Mouse (Mus musculus) embryo, embryonic 10.5 days (tissue): ENCODE results near the gene Gtf2ird1.
A peak's percentile ranks its signal among the peaks of the same experiment; 100 is the strongest.
"Not testable (repeated sequence)": the region's sequence is repeated elsewhere in the genome, so short reads cannot be mapped to it uniquely, and the experiment has no call there.

Experiments
- DNase-seq: peaks from one replicate; pipeline ENCODE4 v3.0.0-alpha.2; 2015; ENCODE audit warnings: low spot score

The Gtf2ird1 gene

GRCm38 (mm10) chr5:134456503-134456962 is at the start of gene Gtf2ird1:
Gtf2ird1 (minus strand) TSS chr5:134456716.
- DNase-seq = peak; percentile 83

DNA sequence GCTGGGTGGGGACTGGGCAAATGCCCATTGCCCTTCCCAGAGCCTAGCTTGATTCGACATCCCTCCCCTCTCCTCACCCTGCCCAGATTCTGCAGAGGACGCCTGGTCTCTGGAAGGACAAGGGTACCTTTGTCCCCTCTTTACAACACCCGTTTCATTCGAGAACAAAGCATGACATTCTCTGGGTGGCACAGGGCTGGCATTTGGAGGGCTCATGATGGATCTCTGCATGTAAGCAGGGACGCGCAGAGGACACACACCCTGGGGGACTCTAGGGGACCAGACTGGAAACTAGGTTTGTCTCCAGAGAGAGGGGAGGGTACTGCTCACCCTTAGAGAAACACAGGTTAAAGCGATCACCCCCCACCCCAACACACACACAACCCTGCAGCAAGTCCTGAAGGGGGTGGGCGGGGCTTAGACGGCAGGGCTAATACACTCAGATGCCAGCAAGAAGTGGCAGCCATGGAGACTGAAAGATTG is 49.3 kb upstream of the Gtf2ird1 start:
- DNase-seq = no peak

- DNase-seq = no peak
These were observed 46.1 kb upstream of the Gtf2ird1 start for GRCm38 (mm10) chr5:134502591-134502990.

GRCm38 (mm10) chr5:134501453-134501852 is 44.9 kb upstream of the Gtf2ird1 start:
- no peak for DNase-seq

GRCm38 (mm10) chr5:134500681-134501080 is 44.2 kb upstream of the Gtf2ird1 start:
- no peak for DNase-seq

GRCm38 (mm10) chr5:134500062-134500461 is 43.5 kb upstream of the Gtf2ird1 start:
- peak; percentile 46 for DNase-seq

- DNase-seq = no peak
These were observed 40.5 kb upstream of the Gtf2ird1 start for GRCm38 (mm10) chr5:134497026-134497425.

GRCm38 (mm10) chr5:134495796-134496195 is 39.3 kb upstream of the Gtf2ird1 start:
- DNase-seq = no peak

DNA sequence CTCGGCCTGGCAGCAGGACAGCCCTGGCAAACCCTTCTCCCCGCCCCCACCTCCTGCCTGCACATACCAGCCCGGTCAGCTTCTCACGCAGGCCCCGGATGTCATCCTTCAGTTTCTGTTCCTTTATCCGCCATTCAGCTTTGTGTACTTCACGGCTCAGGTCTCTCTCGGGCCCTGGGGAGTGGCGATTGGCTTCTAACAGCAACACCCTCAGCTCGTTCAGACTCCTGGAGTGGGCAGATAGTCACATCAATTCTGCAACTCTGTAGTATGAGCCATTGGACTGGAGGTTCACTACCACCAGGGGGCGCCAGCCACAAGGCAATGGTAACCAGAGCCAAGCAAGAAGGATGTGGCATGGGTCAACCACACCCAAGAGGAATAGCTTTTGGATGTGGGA is 37.6 kb upstream of the Gtf2ird1 start:
- peak; percentile 89 for DNase-seq

GRCm38 (mm10) chr5:134492956-134493355 is 36.4 kb upstream of the Gtf2ird1 start:
- DNase-seq = no peak

GRCm38 (mm10) chr5:134491712-134492417 is 35.3 kb upstream of the Gtf2ird1 start:
- DNase-seq = peak; percentile 92

DNA sequence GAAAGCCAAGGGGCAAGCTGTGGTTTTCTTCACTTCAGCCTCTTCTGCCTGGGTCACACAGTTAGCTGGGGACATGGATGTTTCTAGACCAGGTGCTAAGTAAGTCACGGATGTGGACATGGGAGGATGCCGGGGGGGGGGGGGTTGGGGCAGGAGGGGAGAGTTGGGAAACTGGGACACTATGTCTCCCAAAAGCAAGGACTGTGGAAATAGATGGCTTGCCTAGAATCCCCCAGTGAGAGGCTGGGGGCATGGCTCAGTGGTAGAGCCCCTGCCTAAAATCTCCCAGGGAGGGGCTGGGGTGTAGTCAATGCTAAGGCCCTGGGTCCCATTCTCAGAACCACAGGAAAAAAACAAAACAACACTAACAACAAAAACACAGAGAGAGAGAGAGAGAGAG is 34.7 kb upstream of the Gtf2ird1 start:
- no peak for DNase-seq

GRCm38 (mm10) chr5:134490465-134490864 is 33.9 kb upstream of the Gtf2ird1 start:
- DNase-seq = peak; percentile 35

DNA sequence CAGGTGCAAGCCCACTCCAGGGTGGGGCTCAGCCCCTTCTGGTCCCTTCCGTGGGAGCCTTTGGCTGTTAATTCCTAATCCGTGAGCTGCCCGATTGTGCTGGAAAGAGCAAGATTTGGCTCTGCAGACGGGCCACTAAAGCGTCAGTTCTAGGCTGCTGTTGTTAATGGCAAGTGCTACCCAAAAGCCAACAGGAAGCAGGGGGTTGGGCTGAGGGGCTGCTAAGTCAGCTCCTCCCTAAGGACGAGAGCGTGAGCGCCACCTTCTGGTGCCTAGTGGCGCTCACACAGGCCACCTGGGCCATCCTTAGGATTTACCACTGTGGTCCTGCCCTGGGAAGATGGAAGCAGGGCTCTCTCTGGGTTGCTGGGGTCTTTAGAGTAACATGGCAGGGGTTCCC is 33.1 kb upstream of the Gtf2ird1 start:
- peak; percentile 79 for DNase-seq

DNA sequence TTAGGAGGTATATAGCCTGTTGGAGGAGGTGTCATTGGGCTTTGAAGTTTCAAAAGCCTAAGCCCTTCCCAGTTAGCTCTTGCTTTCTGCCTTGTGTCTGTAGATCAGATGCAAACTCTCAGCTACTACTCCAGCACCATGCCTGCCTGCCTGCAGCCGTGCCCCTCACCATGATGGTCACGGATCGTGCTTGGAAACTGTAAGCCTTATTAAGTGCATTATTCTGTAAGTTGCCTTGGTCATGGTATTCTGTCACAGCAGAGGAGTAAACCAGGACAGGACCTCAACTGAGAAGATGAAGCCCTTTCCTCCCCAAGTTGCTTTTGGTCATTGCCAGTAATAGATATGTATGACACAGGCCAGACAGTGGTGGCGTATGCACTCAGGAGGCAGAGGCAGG is 32.1 kb upstream of the Gtf2ird1 start:
- DNase-seq = no peak

DNA sequence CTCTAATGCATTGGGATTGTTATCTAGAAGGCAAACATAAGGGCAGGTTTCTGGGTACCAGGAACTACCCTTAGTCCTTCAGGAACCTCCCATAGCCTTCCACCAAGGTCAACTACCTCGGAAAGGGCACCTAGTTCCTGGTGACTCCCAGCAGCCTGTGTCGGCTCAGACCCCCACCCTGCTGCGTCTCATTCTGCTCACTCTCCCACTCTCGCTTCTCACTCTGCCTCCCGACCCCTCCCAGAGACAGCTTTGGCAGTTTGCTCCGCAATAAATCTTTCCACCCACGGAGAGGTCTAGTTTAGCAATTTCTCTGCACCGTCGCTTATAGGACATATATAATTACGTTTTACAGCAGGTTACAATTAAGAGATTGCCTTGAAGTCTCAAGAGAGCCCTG is 31.5 kb upstream of the Gtf2ird1 start:
- DNase-seq = no peak

GRCm38 (mm10) chr5:134485900-134486665 is 29.6 kb upstream of the Gtf2ird1 start:
- DNase-seq = peak; percentile 92

DNA sequence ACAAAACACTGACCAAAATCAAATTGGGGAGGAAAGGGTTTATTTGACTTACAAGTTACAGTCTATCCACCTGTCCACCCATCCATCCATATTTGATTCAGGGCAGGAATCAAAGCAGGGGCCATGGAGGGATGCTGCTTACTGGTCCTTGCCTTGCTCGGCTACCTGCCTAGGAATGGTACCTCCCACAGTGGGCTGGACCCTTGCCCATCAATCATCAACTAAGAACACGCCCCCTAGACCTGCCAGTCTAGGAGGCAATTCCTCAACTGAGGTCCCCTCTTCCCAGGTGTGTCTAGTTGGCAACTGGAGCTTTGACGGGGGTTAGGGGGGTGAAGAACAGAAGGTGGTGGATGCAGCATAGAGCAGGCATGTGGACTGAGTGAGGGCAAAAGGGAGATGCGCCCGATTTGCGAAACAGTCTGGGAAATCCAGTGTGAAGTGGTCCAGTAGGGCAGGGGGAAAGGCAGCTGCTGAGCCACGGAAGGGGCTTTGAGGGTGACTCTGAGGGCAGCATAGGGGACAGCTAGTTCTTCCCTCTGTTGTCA is 28.7 kb upstream of the Gtf2ird1 start:
- DNase-seq = no peak

DNA sequence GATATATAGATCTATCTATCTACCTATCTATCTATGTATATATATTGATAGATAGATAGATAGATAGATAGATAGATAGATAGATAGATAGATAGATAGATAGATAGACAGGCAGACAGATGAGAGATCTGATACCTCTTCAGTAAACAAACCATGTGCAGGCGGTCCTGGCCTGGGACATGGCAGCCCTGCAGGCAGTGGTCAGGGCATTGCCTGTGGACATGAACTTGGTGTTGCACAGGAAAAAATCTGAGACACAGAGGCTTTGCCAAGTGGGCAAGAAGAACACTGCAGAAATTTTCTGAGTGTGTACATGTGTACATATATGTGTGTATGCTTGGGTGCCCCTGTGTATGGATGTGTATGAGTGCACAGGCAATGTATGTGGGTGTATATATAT is 26.8 kb upstream of the Gtf2ird1 start:
- no peak for DNase-seq

- no peak for DNase-seq
These were observed 25.8 kb upstream of the Gtf2ird1 start for GRCm38 (mm10) chr5:134482331-134482730.

- not testable (repeated sequence) for DNase-seq
These were observed 22.4 kb upstream of the Gtf2ird1 start for GRCm38 (mm10) chr5:134478886-134479285.

DNA sequence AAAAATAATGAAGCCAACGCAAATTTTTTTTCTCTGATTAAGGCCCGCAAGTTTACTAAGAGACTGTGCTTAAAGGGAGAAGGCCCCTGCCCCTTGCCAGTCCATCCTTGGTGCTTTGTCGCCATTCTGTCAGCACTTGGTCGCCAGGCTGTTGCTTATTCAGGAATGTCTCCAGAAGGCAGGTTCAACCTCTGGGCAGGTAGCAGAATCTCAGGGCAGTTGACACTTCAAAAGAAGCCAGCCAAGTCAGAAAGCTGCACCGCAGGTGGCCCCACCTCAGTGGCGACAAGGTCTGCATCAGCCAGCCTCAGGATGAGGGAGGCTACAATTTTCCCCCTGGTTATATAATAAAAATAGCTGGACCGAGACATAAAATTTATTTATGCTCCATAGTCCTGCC is 19.2 kb upstream of the Gtf2ird1 start:
- DNase-seq = not testable (repeated sequence)
